Mouse (Mus musculus) v-Abl transformed pro-B cells (cell line): Measurements from ENCODE around the gene Lasp1.

Experiments used
- in situ Hi-C, 2 experiments: fragments of 400-800 bp; cut with MboI; formaldehyde crosslinking; loops; one replicate each; pipeline ENCODE4 v1.15.1; 2025; ENCODE audit not compliant: unreplicated experiment in 2 of 2

Gene Lasp1

DNA sequence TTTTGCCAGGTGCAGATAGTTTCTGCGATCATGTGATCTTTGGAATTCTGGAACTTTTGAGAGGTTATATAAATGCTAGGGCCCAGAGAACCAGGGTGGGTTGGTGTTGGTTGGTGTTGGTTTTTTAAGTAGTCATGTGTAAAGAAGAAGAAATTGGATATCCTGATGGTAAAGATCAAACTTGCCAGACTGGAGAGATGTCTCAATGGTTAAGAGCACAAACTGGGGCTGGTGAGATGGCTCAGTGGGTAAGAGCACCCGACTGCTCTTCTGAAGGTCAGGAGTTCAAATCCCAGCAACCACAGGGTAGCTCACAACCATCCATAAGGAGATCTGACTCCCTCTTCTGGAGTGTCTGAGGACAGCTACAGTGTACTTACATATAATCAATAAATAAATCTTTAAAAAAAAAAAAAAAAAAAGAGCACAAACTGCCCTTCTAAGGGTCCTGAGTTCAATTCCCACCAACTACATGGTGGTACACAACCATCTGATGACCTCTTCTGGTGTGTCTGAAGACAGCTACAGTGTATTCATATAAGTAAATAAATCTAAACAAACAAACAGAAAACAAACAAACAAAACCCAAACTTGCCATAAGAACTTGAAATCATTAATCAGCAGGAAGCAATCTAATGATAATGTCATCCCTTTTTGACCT, 7.9 kb upstream of the Lasp1 start:
- in situ Hi-C loops = loop anchor here in 1 of 2 experiments (25.0 kb wide), 1 partner anchor 796 kb away; the partner anchor contains the start of genes Lrrc3c and Ormdl3

DNA sequence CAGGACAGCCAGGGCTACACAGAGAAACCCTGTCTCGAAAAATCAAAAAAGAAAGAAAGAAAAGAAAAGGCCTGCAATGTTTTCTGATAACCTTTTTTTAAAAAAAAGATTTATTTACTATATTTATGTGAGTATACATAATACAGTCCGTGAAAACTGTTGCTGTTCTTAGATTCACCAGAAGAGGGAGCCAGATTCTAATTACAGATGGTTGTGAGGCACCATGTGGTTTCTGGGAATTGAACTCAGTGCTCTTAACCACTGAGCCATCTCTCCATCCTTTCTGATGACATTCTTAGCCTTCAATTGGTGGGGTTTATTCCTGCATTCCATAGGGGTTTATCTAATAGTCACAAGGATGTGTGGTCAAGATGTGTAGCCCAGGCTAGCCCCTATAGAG, 5.6 kb upstream of the Lasp1 start:
- in situ Hi-C loops = loop anchor here in 1 of 2 experiments (25.0 kb wide), 1 partner anchor 794 kb away; the partner anchor contains the start of genes Lrrc3c and Ormdl3

DNA sequence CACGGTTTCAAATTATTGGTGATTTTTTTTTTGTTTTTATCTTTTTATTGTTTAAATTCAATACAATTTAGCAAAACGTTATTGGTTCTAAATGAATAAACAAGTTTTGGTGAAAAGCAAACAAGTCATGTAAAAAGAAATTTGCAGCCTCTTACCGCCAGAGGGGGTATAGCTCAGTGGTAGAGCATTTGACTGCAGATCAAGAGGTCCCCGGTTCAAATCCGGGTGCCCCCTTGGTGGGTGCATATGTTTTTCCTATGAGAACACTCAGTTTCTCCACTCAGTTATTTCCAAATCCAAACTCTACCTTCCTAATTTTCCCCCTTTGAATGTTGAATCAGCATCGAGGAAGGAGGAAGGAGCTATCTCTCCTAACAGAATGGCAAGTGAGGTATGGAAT, 1.9 kb upstream of the Lasp1 start:
- in situ Hi-C loops = loop anchor here (5.0 to 25.0 kb wide), 4 partner anchors 85 to 790 kb away; partner anchors contain the start of genes Fbxo47 (in 2 of the 2), Lrrc3c (in 1 of the 2), Ormdl3 (in 1 of the 2) and Pcgf2 (in 1 of the 2)

DNA sequence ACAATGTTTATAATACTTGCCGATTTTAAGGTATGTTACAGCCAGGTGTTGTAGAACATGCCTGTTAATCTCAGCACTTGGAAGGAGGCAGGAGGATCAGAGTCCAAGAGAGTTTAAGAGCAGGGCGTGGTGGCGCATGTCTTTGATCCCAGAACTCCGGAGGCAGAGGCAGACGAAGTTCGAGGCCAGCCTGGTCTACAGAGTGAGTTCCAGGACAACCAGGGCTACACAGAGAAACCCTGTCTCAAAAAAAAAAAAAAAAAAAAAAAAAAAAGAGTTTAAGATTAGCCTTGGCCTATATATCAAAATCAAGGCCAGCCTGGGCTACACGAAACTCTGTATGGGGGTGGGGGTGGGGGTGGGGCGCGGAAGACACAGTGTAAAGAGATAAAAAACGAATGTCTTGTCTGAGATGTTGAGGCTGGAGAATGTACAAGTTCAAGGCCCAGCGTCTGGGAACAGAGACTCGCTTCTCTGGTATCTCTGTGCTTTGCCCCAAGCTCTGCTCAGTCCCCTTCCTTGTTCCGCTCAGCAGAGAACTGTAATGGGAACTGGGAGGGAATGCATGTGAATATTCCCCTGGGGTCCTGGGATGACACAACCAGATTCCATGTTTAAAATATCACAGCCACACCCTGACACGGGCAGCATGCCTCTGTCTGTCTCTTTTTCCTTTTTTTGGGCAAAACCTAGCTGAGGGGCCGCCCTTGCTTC, 1.3 kb upstream of the Lasp1 start:
- in situ Hi-C loops = loop anchor here (5.0 to 25.0 kb wide), 4 partner anchors 85 to 790 kb away; partner anchors contain the start of genes Fbxo47 (in 2 of the 2), Lrrc3c (in 1 of the 2), Ormdl3 (in 1 of the 2) and Pcgf2 (in 1 of the 2)

DNA sequence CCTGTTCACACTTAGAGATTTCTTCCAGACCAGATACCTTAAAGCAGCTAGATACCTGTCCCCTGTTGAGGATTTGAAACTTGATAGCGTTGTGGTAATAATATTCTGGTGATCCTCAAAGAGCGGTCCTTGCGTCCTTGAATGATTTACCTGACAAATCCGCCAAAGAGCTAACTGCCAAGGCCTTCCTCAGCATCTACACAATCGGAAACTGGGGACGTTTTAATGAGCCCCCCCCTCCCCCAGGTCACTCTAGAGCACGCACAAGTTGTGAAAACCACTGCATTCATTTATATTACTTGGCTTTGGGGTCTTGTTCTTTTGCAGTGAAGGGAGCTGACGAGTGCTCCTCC, 741 bp upstream of the Lasp1 start:
- in situ Hi-C loops = loop anchor here (5.0 to 25.0 kb wide), 4 partner anchors 84 to 789 kb away; partner anchors contain the start of genes Fbxo47 (in 2 of the 2), Lrrc3c (in 1 of the 2), Ormdl3 (in 1 of the 2) and Pcgf2 (in 1 of the 2)

DNA sequence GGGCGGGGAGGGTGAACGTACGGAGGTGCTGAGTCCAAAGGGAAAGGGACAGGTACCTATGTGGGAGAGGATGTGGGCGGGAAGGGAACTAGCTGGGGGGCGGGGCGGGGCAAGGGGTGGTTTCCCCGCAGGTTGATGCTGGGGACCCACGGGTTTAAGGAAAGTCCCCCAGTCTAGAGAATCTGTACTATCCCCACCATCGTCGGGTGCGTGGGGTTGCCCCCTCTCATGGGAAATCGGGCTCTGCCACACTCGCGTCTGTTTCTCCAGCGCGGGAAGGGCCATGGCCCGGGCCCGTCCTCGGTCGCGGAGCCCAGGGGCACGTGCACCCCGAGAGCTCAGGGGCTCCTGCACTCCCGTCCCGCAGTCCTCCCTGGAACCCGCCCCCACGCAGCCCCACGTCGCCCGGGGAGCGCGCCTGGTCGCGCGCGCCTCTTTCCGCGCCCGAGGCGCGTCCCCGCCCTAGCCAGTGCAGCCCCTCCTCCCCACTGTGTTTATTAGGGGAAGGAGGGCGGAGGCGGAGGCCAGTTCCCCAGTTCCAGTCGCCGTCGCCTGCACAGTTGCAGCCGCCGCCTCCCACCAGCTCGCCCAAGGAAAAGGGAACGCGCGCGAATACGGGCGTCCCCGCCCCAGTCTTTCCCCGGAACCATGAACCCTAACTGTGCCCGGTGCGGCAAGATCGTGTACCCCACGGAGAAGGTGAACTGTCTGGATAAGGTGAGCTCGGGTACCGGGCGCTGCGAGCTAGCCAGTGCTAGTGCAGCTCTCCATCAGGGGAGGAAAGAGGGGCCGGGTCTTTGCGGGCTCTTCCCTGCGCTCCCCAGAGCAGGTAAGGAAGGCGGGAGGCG, 570 bp downstream of the Lasp1 start:
- in situ Hi-C loops = loop anchor here (5.0 to 25.0 kb wide), 4 partner anchors 83 to 788 kb away; partner anchors contain the start of genes Fbxo47 (in 2 of the 2), Lrrc3c (in 1 of the 2), Ormdl3 (in 1 of the 2) and Pcgf2 (in 1 of the 2)

DNA sequence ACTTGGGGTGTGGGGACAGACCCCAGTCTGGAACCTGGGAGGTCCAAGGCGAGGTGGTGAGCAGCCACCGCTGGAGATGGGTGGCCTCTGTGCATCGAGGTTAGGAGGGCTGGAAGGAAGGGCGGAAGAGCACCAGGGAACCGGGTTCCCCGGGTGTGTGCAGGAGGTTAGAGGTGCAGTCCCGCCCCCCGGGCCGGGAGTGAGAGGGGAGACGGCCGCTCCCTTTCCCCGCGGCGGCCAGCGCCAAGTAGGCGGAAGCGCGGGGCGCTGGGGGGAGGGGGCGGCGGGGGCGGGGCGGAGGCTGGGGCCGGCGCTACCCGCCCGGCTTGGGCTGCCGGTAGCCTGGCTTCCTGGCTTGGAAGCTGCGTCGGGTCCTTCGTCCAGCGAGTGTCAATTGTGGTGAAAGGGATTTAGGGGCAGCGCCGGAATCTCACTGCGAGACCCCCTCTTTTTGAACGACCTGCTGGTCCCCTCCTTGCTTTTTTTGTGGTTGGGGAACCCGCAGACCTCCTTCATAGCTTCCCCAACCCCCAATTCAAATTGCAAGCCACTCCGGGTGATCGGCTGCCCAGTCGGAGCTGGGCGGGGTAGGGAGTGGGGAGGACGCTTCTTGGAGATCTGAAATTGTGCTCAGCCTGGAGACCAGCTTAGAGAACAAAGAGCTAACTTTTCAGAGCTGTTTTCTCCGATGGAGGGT, 1.3 kb downstream of the Lasp1 start:
- in situ Hi-C loops = loop anchor here (5.0 to 25.0 kb wide), 4 partner anchors 82 to 787 kb away; partner anchors contain the start of genes Fbxo47 (in 2 of the 2), Plxdc1 (in 2 of the 2), Lrrc3c (in 1 of the 2) and Ormdl3 (in 1 of the 2)

DNA sequence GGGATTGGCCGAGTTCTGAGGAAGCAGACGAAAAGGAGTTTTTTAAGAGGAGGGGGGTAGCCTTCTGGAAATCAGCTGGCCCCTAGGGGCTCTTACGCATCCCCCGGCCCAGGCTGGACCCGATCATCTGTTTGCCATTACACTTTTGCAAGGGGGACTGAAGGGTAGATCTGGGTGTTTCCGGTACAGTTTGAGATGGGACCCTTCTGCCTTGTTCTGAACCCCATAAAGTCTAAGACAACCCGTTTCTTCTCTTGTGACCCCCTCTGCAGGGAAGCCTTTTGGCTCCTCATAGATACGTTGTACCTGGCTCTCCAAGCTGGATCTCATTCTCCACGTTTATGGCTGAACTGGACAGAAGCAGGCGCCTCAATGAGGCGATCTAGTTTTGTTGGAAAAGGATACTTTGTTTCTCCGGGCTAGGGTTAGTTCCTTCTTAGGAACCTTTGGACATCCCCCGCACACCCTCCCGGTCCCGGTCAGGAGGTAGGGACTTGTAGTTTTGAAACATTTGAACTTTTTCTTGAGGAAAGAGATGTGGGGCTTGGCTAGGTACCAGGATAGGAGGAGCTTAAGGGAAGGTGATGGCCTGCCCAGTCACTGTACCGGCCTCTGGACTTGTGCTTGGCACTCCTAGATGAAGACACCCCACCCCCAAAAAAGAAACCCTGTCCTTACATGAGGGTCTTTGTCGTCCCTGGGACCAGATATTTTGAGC, 2.0 kb downstream of the Lasp1 start:
- in situ Hi-C loops = loop anchor here in 1 of 2 experiments (5.0 kb wide), 1 partner anchor 186 kb away; the partner anchor contains the start of gene Plxdc1

DNA sequence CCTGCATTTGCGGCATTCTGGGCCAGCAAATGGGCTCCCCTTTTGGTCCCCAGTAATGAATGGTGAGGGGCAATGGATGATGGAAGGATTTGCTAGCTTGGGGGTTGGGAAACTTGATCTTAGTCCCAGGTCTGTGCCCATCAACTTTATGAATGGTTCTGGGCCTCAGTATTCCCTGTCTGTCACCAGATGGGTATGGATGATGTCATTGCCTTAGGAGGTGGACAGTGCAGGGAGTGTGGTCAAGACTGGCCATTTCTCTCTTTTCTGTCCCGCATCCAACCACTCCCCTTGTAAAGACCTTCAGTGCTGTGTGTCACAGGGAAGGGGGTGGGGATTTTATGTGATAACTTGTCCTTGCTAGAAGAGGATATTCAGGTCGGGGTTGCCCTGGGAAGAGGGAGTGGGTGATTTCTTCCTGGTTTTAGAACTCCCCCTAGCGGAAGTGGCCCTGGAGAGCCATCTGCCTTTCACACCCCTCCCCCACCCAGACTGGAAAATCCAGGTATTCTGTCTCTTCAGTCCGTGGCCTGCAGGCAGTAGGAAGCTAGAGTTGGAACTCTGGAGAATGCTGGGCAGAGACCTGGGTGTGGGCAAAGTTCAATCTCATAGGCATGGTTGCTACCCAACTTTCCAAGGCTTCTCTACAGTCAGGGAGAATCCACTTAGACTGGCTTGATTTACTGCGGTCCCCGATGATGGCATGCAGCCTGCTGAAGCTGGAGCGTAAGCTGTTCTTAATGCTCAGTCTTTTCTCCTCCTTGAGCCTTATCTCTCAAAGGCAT, 2.8 kb downstream of the Lasp1 start:
- in situ Hi-C loops = loop anchor here in 1 of 2 experiments (5.0 kb wide), 1 partner anchor 186 kb away; the partner anchor contains the start of gene Plxdc1

DNA sequence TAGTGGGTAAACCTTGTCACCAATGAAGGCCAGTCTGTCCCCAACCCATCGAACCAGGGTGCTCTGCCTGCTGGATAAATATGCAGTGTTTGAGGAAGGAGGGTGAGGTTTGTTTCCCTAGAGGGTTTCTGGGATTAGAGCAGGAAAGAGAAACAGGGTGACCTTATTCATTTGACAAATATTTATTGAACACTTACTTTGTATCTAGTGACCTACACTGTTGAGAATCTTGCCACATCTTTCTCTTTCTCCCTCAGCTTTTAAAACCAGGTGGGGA, 3.3 kb downstream of the Lasp1 start:
- in situ Hi-C loops = loop anchor here in 1 of 2 experiments (5.0 kb wide), 1 partner anchor 185 kb away; the partner anchor contains the start of gene Plxdc1

DNA sequence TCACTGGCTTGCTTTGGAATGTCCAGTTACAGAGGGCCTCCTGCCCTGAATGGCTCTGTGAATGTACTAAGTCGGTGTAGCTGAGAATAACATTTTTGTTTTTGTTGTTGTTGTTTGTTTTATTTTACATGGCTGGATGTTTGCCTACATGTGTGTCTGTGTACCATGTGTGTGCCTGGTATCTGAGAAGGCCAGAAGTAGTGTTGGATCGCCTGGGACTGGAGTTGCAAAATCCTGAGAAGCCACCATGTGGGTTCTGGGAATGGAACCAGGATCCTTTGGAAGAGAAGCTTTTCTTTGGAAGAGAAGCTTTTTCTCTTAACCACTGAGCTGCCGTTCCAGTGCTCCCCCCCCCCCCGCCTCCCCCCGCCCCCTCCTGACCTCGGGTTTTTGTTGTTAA, 3.7 kb downstream of the Lasp1 start:
- in situ Hi-C loops = loop anchor here in 1 of 2 experiments (5.0 kb wide), 1 partner anchor 185 kb away; the partner anchor contains the start of gene Plxdc1

DNA sequence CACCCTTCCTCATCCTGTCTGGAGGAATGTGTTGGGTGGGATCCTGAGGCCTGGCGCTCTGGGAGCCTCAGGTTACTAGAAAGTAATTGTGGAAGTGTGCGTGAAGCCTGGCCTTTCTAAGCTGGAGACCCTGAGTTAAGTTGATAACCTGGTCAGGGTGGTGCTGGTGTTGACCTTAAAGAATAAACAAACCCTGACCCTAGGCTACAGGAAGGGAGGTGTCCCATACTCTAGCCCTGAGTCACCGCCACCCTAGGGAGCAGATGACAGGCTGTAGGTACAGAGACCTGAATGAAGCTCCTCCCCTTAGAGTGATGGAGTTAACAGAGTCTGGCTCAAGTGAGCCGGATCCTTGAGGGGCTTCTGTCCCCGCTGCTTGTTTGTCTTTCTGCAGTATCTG, 5.0 kb downstream of the Lasp1 start:
- in situ Hi-C loops = loop anchor here in 1 of 2 experiments (5.0 kb wide), 1 partner anchor 183 kb away; the partner anchor contains the start of gene Plxdc1

DNA sequence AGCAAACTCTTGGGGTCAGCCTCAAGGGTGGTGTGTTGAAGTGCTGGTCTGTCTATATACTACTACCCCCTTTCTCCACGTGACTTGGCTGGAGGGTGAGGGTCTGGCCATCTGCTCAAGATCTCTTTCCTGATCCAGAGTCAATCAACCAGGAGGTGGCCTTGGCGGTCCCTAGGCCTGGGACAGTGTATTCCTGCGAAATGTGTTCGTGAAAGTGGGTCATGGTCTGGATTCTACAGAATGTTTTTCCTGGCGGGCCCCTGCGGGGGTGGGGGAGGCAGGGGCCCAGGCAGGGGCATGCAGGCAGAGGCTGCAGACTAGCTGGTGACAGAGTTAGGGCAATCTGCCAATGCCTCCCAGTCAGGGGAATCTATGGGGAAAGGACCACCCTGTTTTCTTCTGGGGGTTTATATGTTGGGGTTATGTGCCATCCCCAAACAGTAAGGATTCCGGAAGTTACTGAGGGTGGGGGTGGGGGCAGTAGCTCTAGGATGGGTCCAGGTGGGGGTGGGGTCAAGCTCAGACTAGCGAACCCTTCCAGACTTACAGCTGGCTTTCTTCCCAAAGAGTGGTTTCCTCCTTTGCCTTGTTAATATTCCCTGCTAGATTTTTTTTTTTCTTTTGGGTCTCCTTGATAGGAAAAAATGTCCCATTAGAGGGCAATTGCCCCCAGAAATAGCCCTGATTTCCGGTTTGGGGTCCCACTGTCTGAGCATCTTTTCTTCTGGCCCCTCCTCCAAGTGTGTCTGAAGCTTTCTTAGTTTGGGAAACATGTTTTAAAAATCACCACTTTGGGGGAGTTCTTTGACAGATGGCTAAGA, 6.3 kb downstream of the Lasp1 start:
- in situ Hi-C loops = loop anchor here in 1 of 2 experiments (5.0 kb wide), 1 partner anchor 182 kb away; the partner anchor contains the start of gene Plxdc1

DNA sequence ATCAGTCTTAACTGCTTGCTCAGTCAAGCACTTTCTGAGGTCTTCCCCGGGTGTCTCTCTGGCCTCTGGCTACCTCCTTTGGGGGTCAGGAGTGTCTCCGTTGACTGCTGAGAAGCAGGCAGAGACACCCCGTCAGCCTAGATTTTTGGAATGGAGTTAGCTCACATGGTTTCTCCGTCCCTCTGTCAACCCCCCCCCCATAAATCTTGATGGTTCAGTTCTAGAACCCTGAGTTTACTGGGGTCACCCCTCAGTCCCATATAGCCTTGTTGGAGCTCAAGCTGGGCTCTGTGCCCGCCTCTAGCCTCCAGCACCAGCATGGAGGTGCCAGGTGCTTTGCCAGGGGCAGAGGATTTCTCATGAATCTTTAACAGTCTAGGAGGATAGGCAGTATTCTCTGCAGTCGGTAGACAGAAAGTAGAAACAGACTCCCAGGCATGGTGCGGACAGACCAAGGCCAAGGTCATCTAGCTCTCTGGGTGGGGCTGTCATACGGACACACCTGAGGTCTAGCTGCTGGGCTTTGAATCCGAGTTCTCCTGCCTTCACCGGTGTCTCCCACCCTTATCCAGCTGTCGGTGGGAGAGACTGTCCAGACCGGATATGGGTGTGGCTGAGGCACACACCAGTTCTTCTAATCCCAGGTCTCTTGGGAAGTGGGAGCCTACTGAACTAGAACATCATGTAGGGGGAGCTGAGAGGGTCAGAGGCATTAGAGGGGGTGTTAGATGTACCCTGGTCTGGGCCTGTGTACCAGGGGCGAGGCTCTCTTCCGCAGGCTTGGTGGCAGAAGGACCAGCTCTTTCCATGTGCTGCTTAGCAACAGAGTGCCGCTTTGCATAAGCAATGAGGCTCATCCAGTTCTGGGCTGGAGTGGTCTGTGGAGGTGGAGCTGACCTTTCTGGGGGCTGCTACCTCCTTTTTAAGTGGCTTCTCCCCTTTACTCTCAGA, 7.1 kb downstream of the Lasp1 start:
- in situ Hi-C loops = no loop called here

DNA sequence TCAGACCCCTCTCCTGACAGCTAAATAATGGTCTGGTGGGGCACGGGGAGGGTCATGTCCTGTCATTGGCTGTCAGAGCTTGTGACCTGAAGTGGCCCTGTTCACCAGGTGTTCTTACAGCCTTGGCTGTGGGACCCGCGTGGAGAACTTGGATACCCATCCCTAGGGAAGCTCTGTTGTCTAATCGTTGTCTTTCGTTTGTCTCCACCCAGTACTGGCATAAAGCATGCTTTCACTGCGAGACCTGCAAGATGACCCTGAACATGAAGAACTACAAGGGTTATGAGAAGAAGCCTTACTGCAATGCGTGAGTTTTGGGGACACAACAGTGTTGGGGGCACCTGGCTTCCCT, 7.8 kb downstream of the Lasp1 start:
- in situ Hi-C loops = no loop called here

DNA sequence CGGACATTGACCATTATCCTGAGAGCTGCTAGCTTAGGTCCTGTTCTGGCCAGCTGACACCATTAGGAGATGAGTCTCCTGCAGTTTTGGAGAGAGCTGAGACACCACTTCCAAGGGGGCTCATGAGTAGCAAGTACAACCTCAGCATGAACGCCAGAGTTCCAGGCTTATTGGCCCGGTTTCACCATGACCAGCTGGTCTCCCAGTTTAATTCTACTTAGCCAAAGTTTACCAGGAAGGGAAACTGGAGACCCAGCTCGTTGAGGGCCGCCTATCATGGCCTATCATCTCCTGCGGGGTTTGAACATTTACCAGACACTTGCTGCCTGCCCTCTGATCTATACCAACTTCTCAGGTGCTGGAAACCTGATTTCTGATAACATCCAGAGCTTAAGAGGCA, 8.8 kb downstream of the Lasp1 start:
- in situ Hi-C loops = no loop called here
